Mouse (Mus musculus) midbrain, embryonic 15.5 days (tissue): ENCODE measurements around the gene Runx2. TPM values are rescaled to one million over a fixed set of nuclear protein-coding genes. Genes with fewer than 3 reads are reported as not detected.

Source experiments
- ATAC-seq: fragments of 200-750 bp; cut with Nextera tagmentation; replicated peaks from 2 replicates; pipeline ENCODE4 v1.8.0; 2017; ENCODE audit warnings: moderate TSS enrichment
- H3K27ac ChIP-seq: fragments of 300-500 bp; sonication (generic); 2 replicates; pipeline ENCODE4 v1.5.1; 2015; ENCODE audit warnings: mild to moderate bottlenecking, inconsistent platforms
- H3K27me3 ChIP-seq: fragments of 300-500 bp; sonication (generic); replicated peaks from 2 replicates; pipeline ENCODE4 v1.6.1; 2015; ENCODE audit warnings: inconsistent platforms
- H3K36me3 ChIP-seq: fragments of 300-500 bp; sonication (generic); replicated peaks from 2 replicates; pipeline ENCODE4 v1.6.1; 2015; ENCODE audit warnings: inconsistent platforms
- H3K4me1 ChIP-seq: fragments of 300-500 bp; sonication (generic); 2 replicates; pipeline ENCODE4 v1.6.1; 2015; ENCODE audit warnings: inconsistent platforms
- H3K4me2 ChIP-seq: fragments of 300-500 bp; sonication (generic); 2 replicates; pipeline ENCODE4 v1.6.1; 2015; ENCODE audit warnings: inconsistent platforms, mild to moderate bottlenecking, moderate library complexity
- H3K4me3 ChIP-seq: fragments of 300-500 bp; sonication (generic); 2 replicates; pipeline ENCODE4 v1.5.1; 2015; ENCODE audit warnings: mild to moderate bottlenecking, inconsistent platforms
- H3K9ac ChIP-seq: fragments of 300-500 bp; sonication (generic); 2 replicates; pipeline ENCODE4 v1.6.1; 2015; ENCODE audit warnings: mild to moderate bottlenecking, inconsistent platforms
- H3K9me3 ChIP-seq: fragments of 300-500 bp; sonication (generic); 2 replicates; pipeline ENCODE4 v1.6.1; 2016; ENCODE audit warnings: inconsistent platforms
- WGBS: fragments of 180-500 bp; shearing (Covaris S2); methylation state at CpG from one replicate; pipeline ENCODE4 v1.1.7; 2015; ENCODE audit warnings: mixed read lengths; 5-methylcytosine and 5-hydroxymethylcytosine counted together
- polyA plus RNA-seq: library from polyadenylated mRNA; unstranded; fragments of >200 nt; fragmentation: Nextera tagmentation; extraction: Ambion mirVana; gene quantifications from 2 replicates; pipeline ENCODE4 v1.2.1, GENCODE M21; 2015

The Runx2 gene
- polyA plus RNA-seq, 1 experiment from 2014 or later, result 0.39 TPM

DNA sequence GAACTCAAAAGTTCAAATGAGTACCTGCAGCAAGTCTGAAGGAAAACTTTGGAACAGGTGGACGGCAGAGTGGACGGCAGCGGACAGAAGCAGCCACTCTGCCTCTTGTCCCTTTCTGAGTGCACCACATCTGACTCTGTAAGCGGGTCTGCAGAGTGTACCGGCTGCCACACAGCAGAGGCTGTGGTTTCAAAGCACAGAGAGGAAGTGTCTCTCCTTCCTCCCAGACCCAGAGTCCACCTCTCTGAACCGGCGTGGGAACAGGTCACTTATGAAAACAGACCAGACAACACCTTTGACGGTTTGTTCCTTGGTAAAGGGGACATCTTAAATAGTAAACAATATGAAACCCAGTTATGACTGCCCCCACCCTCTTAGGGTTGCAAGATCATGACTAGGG, 207.2 kb downstream of the Runx2 start:
- 92% methylated on average over 8 of the region's 8 CpGs for WGBS
- Histone ChIP-seq H3K27ac (no peak overlapping the region), H3K27me3 (no peaks in the 10 kb centered on the region)

DNA sequence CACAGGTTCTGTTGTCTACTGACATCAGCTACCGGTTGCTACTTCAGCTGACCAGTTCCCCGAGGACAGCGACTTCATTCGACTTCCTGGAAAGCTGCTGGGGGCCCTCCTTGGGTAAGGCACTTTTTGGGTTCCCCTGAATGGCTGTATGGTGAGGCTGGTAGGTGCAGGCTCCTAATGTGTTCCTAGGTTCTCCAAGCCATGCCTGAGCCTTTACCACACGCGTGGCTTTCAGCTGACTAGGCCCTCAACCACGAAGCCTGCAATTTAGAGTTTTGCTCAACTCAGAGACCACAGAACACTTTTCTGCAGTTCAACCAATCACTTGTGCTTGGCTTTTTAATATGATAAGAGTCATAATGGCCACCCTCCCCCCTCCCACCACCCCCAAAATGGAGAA, 208.4 kb downstream of the Runx2 start:
- Histone ChIP-seq H3K4me2 (no peak overlapping the region), H3K36me3 (no peaks in the 10 kb centered on the region), H3K9ac (no peak overlapping the region), H3K27ac (no peak overlapping the region), H3K4me1 (no peaks in the 10 kb centered on the region), H3K9me3 (no peaks in the 10 kb centered on the region), H3K27me3 (no peaks in the 10 kb centered on the region), H3K4me3 (no peak overlapping the region)
- WGBS, result 94% methylated on average over 7 of the region's 7 CpGs
- no peak for ATAC-seq

More for the DNA sequence above, 207.2 kb downstream of the Runx2 start:
- H3K4me2 ChIP-seq, result no peak overlapping the region
- no peak for ATAC-seq
- H3K36me3 ChIP-seq, result no peaks in the 10 kb centered on the region
- H3K4me1 ChIP-seq, result no peaks in the 10 kb centered on the region
- no peak overlapping the region for H3K9ac ChIP-seq
- no peaks in the 10 kb centered on the region for H3K9me3 ChIP-seq
- no peak overlapping the region for H3K4me3 ChIP-seq

DNA sequence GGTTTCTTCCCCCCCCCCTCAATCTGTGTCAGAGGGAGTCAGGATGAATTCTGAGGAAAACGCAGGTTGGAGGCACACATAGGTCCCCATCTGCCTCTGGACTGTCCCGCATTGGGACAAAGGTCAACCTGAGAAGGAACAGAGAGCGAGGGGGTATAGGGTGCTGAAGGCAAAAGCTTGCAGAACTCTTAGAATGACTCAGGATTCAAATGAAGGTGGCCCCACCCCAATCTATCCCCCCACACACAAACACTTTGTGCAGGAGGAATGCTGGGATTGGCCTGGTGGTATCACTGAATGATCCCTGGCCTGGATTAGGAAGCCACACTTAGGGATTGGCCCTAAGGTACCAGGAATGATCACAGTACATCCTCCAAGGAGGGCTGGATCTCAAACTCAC, 208.8 kb downstream of the Runx2 start:
- 99% methylated on average over 3 of the region's 3 CpGs for WGBS
- Histone ChIP-seq H3K36me3 (no peaks in the 10 kb centered on the region), H3K4me1 (no peaks in the 10 kb centered on the region), H3K4me2 (no peak overlapping the region), H3K9me3 (no peaks in the 10 kb centered on the region), H3K4me3 (no peak overlapping the region), H3K27me3 (no peaks in the 10 kb centered on the region), H3K9ac (no peak overlapping the region), H3K27ac (no peak overlapping the region)
- ATAC-seq, result no peak

DNA sequence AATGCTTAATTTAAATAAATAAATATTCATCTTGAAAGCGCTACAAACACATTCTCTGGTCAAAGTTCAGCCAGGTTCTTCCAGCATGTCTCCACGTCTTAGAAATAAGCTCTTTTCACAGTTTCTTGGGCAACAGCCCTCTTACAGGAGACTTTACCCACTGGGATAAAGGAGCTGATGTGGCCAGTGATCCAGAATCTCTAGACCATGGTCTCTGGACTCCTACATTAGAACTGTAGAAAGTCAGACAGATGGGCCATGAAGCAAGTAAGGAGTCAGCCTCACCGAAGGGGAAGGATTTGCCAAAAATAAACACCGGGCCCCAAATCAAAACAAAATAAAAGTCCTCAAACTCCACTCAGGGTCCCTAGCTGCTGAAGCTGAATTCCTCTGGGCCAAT, 211.4 kb downstream of the Runx2 start:
- H3K36me3 ChIP-seq, result no peaks in the 10 kb centered on the region
- no peak overlapping the region for H3K4me2 ChIP-seq
- no peak overlapping the region for H3K4me3 ChIP-seq
- H3K27me3 ChIP-seq, result no peaks in the 10 kb centered on the region
- no peak overlapping the region for H3K9ac ChIP-seq
- no peak for ATAC-seq
- no peaks in the 10 kb centered on the region for H3K4me1 ChIP-seq
- 69% methylated on average over 4 of the region's 4 CpGs for WGBS
- H3K9me3 ChIP-seq, result no peaks in the 10 kb centered on the region
- no peak overlapping the region for H3K27ac ChIP-seq

DNA sequence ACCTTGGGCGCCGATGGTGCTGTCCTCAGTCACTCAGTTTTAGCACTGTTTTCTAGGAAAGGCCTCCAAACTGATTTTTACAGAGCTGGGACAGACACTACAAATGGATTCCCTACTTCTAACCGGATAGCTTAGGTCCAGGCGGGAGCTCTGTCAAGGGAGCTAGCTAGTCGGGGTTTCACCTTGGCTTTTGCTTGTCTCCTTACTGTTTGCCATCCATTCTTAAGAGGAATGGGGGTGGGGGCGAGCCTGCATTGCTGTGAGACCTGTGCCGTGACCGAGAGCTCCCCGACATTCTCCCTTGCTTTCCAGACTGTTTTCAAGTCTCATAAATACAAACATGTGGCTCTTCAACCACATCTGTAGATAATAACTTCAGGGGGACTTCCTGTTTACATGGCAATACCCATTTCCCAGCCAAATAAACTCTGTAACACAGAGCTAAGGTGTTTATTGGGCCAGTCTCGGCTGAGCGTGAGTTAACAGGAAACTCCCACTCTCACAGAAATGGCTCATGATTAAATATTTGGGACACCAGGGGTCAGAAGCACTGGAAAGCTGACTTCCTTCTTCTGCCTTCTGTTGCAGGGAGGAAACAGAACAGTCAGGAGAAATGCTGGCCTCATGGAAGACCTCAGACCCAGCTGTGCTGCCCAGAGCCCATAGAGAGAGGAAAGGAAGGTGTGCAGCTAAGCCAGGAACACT, 213.1 kb downstream of the Runx2 start:
- H3K27me3 ChIP-seq, result no peaks in the 10 kb centered on the region
- H3K9me3 ChIP-seq, result no peaks in the 10 kb centered on the region
- no peak for ATAC-seq
- H3K4me2 ChIP-seq, result no peak overlapping the region
- no peaks in the 10 kb centered on the region for H3K4me1 ChIP-seq
- no peak overlapping the region for H3K27ac ChIP-seq
- H3K36me3 ChIP-seq, result no peaks in the 10 kb centered on the region
- WGBS, result 83% methylated on average over 11 of the region's 11 CpGs
- H3K9ac ChIP-seq, result no peak overlapping the region
- H3K4me3 ChIP-seq, result no peak overlapping the region

DNA sequence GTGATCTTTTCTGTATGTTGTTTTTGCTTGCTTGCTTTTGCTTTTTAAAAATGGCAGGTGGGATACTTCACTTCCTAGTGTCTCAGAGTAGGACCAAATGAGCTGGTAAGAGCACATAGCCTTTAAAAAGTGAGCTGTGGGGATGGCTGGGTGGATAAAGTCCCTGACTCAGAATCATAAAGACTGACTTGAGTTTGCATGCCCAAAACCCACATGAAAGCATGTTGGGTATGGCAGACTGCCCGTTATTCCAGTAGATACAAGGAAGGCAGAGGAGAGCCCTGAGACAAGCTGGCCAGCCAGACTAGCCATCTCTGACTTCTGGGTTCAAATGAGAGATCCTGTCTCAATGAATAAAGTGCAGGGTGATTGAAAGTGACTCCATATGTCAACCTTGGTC, 214.7 kb downstream of the Runx2 start:
- Histone ChIP-seq H3K9ac (no peak overlapping the region), H3K4me3 (no peak overlapping the region), H3K27ac (no peak overlapping the region), H3K4me1 (no peaks in the 10 kb centered on the region), H3K9me3 (no peaks in the 10 kb centered on the region), H3K27me3 (no peaks in the 10 kb centered on the region), H3K4me2 (no peak overlapping the region), H3K36me3 (no peaks in the 10 kb centered on the region)
- no peak for ATAC-seq
- 91% methylated on average over 1 of the region's 1 CpGs for WGBS

DNA sequence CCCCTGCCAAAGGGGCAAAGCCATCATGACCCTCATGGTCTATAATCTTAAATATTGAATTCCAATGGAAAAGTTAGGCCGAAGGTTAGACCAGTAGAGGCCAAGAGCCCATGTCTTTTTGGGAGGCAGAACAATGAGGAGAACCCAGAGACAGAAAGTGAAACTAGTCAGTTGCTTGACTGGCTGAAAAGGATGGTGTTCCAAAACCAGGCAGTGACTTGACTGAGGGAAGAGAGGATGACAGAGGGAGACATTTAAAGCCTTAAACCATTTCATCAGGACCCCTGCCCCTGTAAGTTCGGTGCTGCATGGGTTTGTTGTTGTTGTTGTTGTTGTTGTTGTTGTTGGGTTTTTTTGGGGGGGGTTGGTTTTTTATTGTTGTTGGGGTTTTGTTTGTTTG, 215.5 kb downstream of the Runx2 start:
- H3K36me3 ChIP-seq, result no peaks in the 10 kb centered on the region
- H3K4me1 ChIP-seq, result no peaks in the 10 kb centered on the region
- no peak overlapping the region for H3K9ac ChIP-seq
- no peak overlapping the region for H3K4me2 ChIP-seq
- H3K4me3 ChIP-seq, result no peak overlapping the region
- no peak overlapping the region for H3K27ac ChIP-seq
- WGBS, result 89% methylated on average over 2 of the region's 2 CpGs
- H3K27me3 ChIP-seq, result no peaks in the 10 kb centered on the region
- ATAC-seq, result no peak
- no peaks in the 10 kb centered on the region for H3K9me3 ChIP-seq

DNA sequence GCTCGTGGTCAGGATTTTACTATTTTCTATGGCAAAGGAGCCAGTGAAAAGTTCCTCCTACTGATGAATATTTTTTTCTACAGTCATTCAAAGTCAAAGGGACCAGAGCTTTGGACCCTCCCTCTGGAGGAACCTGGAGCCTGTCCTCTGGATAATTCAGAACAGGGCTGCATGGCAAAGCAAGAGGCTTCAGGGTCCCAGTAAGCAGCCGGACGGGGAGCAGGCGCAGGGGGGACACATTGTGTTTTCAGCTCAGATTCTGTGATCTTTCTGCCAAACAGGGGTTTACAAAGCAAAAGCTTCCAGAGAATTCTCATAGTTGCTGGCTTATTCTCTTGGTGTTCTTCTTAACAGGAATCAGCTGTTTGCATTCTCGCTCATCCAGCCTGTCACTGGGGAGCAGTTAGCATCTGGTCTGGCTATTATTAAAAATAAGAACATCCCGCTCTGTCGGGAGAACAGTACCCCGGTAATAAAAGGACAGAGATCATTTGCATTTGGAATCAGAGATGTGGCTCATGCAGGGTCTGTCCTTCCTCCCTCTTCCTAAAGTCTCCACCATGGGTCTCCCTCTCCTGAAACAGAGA, 216.6 kb downstream of the Runx2 start:
- ATAC-seq, result no peak
- no peaks in the 10 kb centered on the region for H3K36me3 ChIP-seq
- H3K4me2 ChIP-seq, result no peak overlapping the region
- H3K9me3 ChIP-seq, result no peaks in the 10 kb centered on the region
- H3K27me3 ChIP-seq, result no peaks in the 10 kb centered on the region; the same call in 1 of the 2 replicates
- no peak overlapping the region for H3K27ac ChIP-seq
- H3K4me1 ChIP-seq, result no peaks in the 10 kb centered on the region
- WGBS, result 37% methylated on average over 8 of the region's 8 CpGs
- no peak overlapping the region for H3K4me3 ChIP-seq
- no peak overlapping the region for H3K9ac ChIP-seq

DNA sequence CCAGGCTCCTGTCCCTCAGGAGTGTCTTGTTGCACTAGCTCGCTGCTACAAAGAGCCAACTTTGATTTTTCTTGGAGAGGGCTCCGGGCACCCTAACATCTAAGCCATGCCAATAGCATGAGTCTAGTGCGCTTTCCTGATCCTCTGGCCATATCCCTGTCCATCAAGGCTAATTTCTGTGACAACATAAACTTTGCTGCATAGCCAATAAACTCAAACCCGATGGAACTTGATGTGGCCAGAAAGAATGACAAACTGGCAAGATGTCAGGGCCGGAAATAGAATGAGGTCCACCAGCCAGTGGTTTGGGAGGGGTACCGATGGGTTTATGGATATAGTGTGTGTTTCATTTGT, 221.9 kb downstream of the Runx2 start:
- H3K9ac ChIP-seq, result no peak overlapping the region
- no peak overlapping the region for H3K4me2 ChIP-seq
- no peak for ATAC-seq
- H3K4me1 ChIP-seq, result no peaks in the 10 kb centered on the region
- no peaks in the 10 kb centered on the region; the same call in 1 of the 2 replicates for H3K27me3 ChIP-seq
- H3K9me3 ChIP-seq, result no peaks in the 10 kb centered on the region
- no peak overlapping the region for H3K27ac ChIP-seq
- 94% methylated on average over 6 of the region's 6 CpGs for WGBS
- H3K4me3 ChIP-seq, result no peak overlapping the region
- no peaks in the 10 kb centered on the region for H3K36me3 ChIP-seq

DNA sequence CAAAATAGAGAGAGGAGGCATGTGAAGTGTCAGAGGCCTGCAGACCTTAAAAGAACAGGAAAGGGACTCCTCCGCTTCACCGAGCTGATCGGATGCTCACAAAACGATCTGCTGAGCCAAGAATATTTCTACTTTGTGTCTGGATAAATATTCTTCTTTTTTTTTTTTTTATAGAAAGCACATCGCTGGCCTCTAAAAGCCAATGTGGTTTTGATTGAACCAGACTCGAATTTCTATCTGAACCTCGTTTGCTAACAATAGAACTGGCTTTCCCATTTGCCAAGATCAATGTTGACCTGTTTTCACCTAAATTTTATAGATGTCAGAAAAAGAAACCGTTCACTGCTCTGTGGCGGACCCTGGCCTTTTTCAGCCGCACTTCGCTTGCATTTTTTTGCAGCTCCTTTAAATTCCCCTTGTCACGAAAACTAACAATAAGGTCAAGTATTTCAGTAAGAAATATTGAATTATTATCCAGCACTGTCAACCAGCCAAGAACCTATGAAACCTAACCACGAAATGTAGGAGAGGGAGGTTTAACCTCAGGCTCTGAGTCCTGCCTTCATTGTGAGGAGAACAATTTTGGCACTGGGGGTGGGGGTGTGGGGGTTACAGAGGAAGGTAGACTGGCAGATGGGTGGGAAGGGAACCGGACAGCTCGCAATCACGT, 222.4 kb downstream of the Runx2 start:
- no peak overlapping the region for H3K4me2 ChIP-seq
- H3K27ac ChIP-seq, result no peak overlapping the region
- WGBS, result 83% methylated on average over 16 of the region's 16 CpGs
- H3K4me1 ChIP-seq, result no peaks in the 10 kb centered on the region
- no peaks in the 10 kb centered on the region for H3K9me3 ChIP-seq
- no peak for ATAC-seq
- no peaks in the 10 kb centered on the region; the same call in 1 of the 2 replicates for H3K27me3 ChIP-seq
- no peak overlapping the region for H3K4me3 ChIP-seq
- no peak overlapping the region for H3K9ac ChIP-seq
- H3K36me3 ChIP-seq, result no peaks in the 10 kb centered on the region

DNA sequence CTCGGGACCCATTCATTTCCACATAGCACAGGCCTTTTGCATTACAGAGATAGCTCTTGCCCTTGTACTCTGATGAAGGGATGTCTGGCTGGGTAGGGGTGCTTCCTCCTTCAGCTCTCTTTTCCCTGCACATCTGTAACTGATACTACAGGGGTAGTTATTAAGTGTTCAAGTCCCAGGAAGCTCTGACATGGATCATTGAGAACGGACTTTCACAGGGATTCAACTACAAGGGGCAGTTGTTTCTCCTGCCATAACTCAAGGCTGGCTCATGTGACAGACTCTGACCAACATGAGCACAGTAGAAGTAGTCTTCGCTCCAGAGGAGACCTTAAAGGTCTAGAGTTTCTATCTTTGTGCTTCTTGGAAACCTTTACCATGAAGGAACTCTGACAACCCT, 226.1 kb downstream of the Runx2 start:
- Histone ChIP-seq H3K27me3 (no peaks in the 10 kb centered on the region; the same call in 1 of the 2 replicates), H3K27ac (no peak overlapping the region), H3K9ac (no peak overlapping the region), H3K4me3 (no peak overlapping the region), H3K36me3 (no peaks in the 10 kb centered on the region), H3K4me1 (no peaks in the 10 kb centered on the region), H3K4me2 (no peak overlapping the region), H3K9me3 (no peaks in the 10 kb centered on the region)
- ATAC-seq, result no peak
- 76% methylated on average over 3 of the region's 3 CpGs for WGBS

DNA sequence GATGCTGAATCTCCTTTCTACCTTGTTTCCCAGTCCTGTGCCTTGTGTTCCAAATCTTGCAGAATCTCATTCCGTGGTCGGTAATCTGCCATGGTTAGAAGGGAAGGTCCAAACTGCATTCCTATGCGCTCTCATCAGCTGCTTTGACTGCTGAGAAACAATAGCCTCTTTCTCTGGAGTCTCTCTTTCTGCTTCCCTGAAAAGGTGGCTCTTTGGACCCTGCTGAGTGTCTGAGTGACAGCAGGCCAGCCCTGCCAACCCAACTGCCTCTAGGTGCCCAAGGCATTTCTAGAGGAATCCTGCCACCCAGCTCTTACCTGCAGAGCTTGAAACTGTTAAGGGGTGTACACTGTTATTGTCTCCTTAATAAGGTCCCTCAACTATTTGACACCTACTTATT, 226.6 kb downstream of the Runx2 start:
- H3K4me2 ChIP-seq, result no peak overlapping the region
- H3K4me3 ChIP-seq, result no peak overlapping the region
- 9% methylated on average over 3 of the region's 3 CpGs for WGBS
- H3K9me3 ChIP-seq, result no peaks in the 10 kb centered on the region
- H3K4me1 ChIP-seq, result no peaks in the 10 kb centered on the region
- no peak overlapping the region for H3K27ac ChIP-seq
- H3K36me3 ChIP-seq, result no peaks in the 10 kb centered on the region
- H3K9ac ChIP-seq, result no peak overlapping the region
- ATAC-seq, result no peak
- H3K27me3 ChIP-seq, result no peaks in the 10 kb centered on the region

DNA sequence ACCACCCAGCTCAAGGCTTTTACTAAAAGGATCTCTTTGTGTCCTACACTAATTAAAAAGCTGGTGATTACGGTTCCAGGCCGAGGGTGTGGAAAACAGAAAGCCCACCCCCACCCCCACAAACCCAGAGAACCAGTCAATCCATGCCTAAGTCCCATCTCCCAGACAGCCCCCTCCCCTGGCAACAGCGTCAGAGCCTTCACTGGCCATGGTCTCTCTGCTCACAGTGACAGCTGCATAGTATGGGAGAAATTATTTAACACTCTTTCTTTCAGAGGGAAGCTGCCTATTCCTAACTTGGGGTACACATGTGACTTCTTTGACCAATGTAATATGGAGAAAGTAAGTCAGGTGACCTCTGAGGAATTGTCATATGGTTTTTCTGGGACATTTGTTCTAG, 228.4 kb downstream of the Runx2 start:
- H3K9me3 ChIP-seq, result no peaks in the 10 kb centered on the region
- H3K27ac ChIP-seq, result no peak overlapping the region
- H3K9ac ChIP-seq, result no peak overlapping the region
- WGBS, result 56% methylated on average over 3 of the region's 3 CpGs
- H3K4me3 ChIP-seq, result no peak overlapping the region
- no peaks in the 10 kb centered on the region for H3K36me3 ChIP-seq
- H3K27me3 ChIP-seq, result no peaks in the 10 kb centered on the region
- ATAC-seq, result no peak
- H3K4me2 ChIP-seq, result no peak overlapping the region
- no peaks in the 10 kb centered on the region for H3K4me1 ChIP-seq
